Comparison of ENCODE assay signal across 23 mouse cellular contexts in genomic region chr3:123433362-123433761, GRCm38 (mm10). TPM values are rescaled to one million over a fixed set of nuclear protein-coding genes. Genes with fewer than 3 reads are reported as not detected.
A peak's percentile ranks its signal among the peaks of the same experiment; 100 is the strongest.
DNase-seq lines count a peak whose midpoint lies in the region; ATAC-seq and TF ChIP-seq lines count a peak whose summit lies in the region.
"Had no signal": no experiment of that assay in that cellular context is flagged by ENCODE, and none has a peak within 500 bp of the region (broad histone marks: within the 10 kb centered on the region; RNA-seq: fewer than 3 reads in every experiment).

No protein-coding gene starts in this region.

- H3K36me3 ChIP-seq in intestine, postnatal 0 days (ENCODE audit: control insufficient read depth, insufficient read depth), result no peaks in the 10 kb centered on the region
- H3K36me3 ChIP-seq in intestine, embryonic 16.5 days (ENCODE audit: control insufficient read depth, insufficient read depth, low read length), result no peaks in the 10 kb centered on the region
- H3K36me3 ChIP-seq: G1E had no signal

- H3K9me3 ChIP-seq in intestine, postnatal 0 days (ENCODE audit: control insufficient read depth), result no peaks in the 10 kb centered on the region
- no peaks in the 10 kb centered on the region for H3K9me3 ChIP-seq in intestine, embryonic 16.5 days (ENCODE audit: control insufficient read depth, low read length)

- H3K27ac ChIP-seq in intestine, postnatal 0 days (ENCODE audit: low read depth, low read length), result no peak overlapping the region
- no peak overlapping the region for H3K27ac ChIP-seq in intestine, embryonic 16.5 days (ENCODE audit: low read length)

- no peak for TF ChIP-seq CTCF in intestine, postnatal 0 days (IDR thresholded peaks at IDR 0.05; ENCODE audit: low read depth)

- H3K4me1 ChIP-seq in intestine, postnatal 0 days (replicated peaks; ENCODE audit: control insufficient read depth, insufficient read depth, low read length), result peaks cover 8% of the 10 kb centered on the region; the same call in 1 of the 2 replicates
- peaks cover 19% of the 10 kb centered on the region for H3K4me1 ChIP-seq in intestine, embryonic 16.5 days (ENCODE audit: control insufficient read depth, insufficient read depth, low read length)

- no peaks in the 10 kb centered on the region for H3K27me3 ChIP-seq in intestine, postnatal 0 days (replicated peaks; ENCODE audit: control insufficient read depth, insufficient read depth, low read length)
- no peaks in the 10 kb centered on the region for H3K27me3 ChIP-seq in intestine, embryonic 16.5 days (replicated peaks; ENCODE audit: control insufficient read depth, insufficient read depth, low read length)
- H3K27me3 ChIP-seq: CH12.LX, Patski had no signal

- H3K9ac ChIP-seq in intestine, postnatal 0 days (ENCODE audit: low read depth, low read length), result no peak overlapping the region
- H3K9ac ChIP-seq in intestine, embryonic 16.5 days (ENCODE audit: low read depth, low read length), result no peak overlapping the region

- H3K4me2 ChIP-seq in intestine, postnatal 0 days (replicated peaks; ENCODE audit: low read depth), result no peak overlapping the region
- H3K4me2 ChIP-seq in intestine, embryonic 16.5 days (ENCODE audit: low read depth, low read length), result no peak overlapping the region

- 45% methylated on average over 3 of the region's 3 CpGs for WGBS in intestine, postnatal 0 days
- WGBS in intestine, embryonic 16.5 days, result 61% methylated on average over 3 of the region's 3 CpGs

- H3K4me3 ChIP-seq in intestine, postnatal 0 days (ENCODE audit: low read depth, low read length), result no peak overlapping the region
- no peak overlapping the region for H3K4me3 ChIP-seq in intestine, embryonic 16.5 days (ENCODE audit: low read length)

- peak; percentile 16; the same call in 1 of the 2 replicates for ATAC-seq in intestine, postnatal 0 days
- no peak for ATAC-seq in intestine, embryonic 16.5 days
- ATAC-seq: activated CD4-positive, CD25-positive, alpha-beta regulatory T cell, adult 4 months; CD4-positive, CD25-positive, alpha-beta regulatory T cell, adult 4 months; Patski had no signal

- peak; percentile 18 for DNase-seq in 416B (ENCODE audit: low read depth)
- peak; percentile 86 for DNase-seq in fat pad, adult 2 months (ENCODE audit: extremely low read depth, low read depth, low spot score)
- DNase-seq in gonadal fat pad, adult 2 months (ENCODE audit: low read depth), result peak; percentile 92
- no peak for DNase-seq in left cerebral cortex, adult 8-10 months (ENCODE audit: low spot score in 2 of 2)
- DNase-seq in retina, postnatal 1 day, result no peak
- DNase-seq in layer of hippocampus, postnatal 25 days (ENCODE audit: extremely low spot score in 1 of 2, low spot score in 1 of 2), result no peak
- DNase-seq: adrenal gland, adult 2 months; adrenal gland, adult 8-10 months; adrenal gland, postnatal 10 days; adrenal gland, postnatal 14 days; adrenal gland, postnatal 25 days; adrenal gland, postnatal 36 days; B cell, adult 2 months; cerebellum, adult 11 months; cerebellum, adult 11-12 months; cerebellum, adult 18-20 months had no signal

RNA-seq across cellular contexts. Expression of gene Prss12, which starts 13.4 kb away (rescaled TPM):
- 5.9 and 6.4 TPM in 2 replicates for polyA plus RNA-seq in intestine, postnatal 0 days (2015; fragmentation: Nextera tagmentation; extraction: Ambion mirVana)
- 5.8 and 6.6 TPM in 2 replicates for polyA plus RNA-seq in intestine, embryonic 16.5 days (2015; fragmentation: Nextera tagmentation; extraction: Ambion mirVana)
- polyA plus RNA-seq in gonadal fat pad, adult 2 months (2012; rRNA removed), result 5.6 and 15.7 TPM in 2 replicates
- 10 to 100 TPM; 16.7 to 22.3 (median 20.0) TPM for total RNA-seq in left cerebral cortex, adult 8-10 months (2022)
- 10 to 100 TPM; 11.3 to 13.4 TPM for total RNA-seq in layer of hippocampus, postnatal 25 days (2021)
- polyA plus RNA-seq: G1E had no signal

RNA-seq across cellular contexts. Expression of gene Mettl14, which starts 47.5 kb away (rescaled TPM):
- 11.1 and 11.7 TPM in 2 replicates for polyA plus RNA-seq in intestine, postnatal 0 days (2015; fragmentation: Nextera tagmentation; extraction: Ambion mirVana)
- polyA plus RNA-seq in intestine, embryonic 16.5 days (2015; fragmentation: Nextera tagmentation; extraction: Ambion mirVana), result 23.2 and 24.9 TPM in 2 replicates
- 4.7 and 5.6 TPM in 2 replicates for polyA plus RNA-seq in gonadal fat pad, adult 2 months (2012; rRNA removed)
- total RNA-seq in left cerebral cortex, adult 8-10 months (2022), result 10 to 100 TPM; 12.6 to 17.4 (median 13.3) TPM
- total RNA-seq in layer of hippocampus, postnatal 25 days (2021), result 10 to 100 TPM; 14.0 to 15.4 TPM

Comparison
In these comparisons a context has a peak if more than half of its experiments do, and no peak if none do; other contexts are left out.
1. DNase-seq: peak in 416B (single experiment), fat pad, adult 2 months (single experiment) and gonadal fat pad, adult 2 months (single experiment); none in left cerebral cortex, adult 8-10 months (0 of 2), retina, postnatal 1 day (single experiment) and layer of hippocampus, postnatal 25 days (0 of 2).